Mouse (Mus musculus): ENCODE measurements around the gene Ccr3. TPM values are rescaled to one million over a fixed set of nuclear protein-coding genes. Genes with fewer than 3 reads are reported as not detected.
A peak's percentile ranks its signal among the peaks of the same experiment; 100 is the strongest.
"Not testable (repeated sequence)": the region's sequence is repeated elsewhere in the genome, so short reads cannot be mapped to it uniquely, and the experiment has no call there.

Gene Ccr3
- total and polyA plus RNA-seq, 2 experiments: 0.17 to 0.18 TPM

DNA sequence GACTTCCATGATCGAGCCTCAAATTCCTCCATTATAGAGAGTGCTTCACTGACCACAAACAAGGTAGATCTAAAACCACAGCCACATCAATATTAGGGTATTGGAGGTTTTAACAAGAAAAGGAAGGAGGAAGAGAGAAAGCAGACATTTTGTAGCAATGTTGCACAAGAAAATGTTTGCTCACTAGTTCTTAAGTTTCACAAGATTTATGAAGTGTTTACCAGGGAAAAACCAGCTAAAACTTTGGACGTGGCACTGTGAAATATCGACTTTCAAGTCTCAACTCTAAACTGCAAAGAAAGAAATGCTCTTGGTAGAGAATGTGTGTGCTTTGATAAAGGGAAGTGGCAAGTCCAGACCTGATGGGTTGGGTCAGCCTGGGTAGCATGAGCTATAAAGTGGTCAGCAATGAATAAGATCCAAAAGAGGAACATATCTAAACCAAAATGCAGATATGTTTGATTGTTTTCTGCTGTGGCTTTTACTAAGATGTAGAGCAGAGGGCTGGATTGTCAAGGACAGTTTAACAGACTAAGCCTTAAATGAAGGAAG lies 34.5 kb downstream of the Ccr3 start:
- H3K4me1 ChIP-seq (ENCODE audit: control insufficient read depth, insufficient read depth, low read length): no peaks in the 10 kb centered on the region
- no peaks in the 10 kb centered on the region for H3K27me3 ChIP-seq (ENCODE audit: control insufficient read depth, insufficient read depth, low read length)
- no peak overlapping the region for H3K4me3 ChIP-seq (ENCODE audit: insufficient read depth, low read depth, low read length)
- no peak overlapping the region for H3K9ac ChIP-seq (ENCODE audit: low read depth, low read length)
- no peak for TF ChIP-seq POLR2A (IDR thresholded peaks at IDR 0.05; ENCODE audit: extremely low read depth, insufficient read depth, low read length)
- TF ChIP-seq CTCF (IDR thresholded peaks at IDR 0.05; ENCODE audit: low read depth, low read length): no peak
- WGBS: 70% methylated on average over 3 of the region's 3 CpGs
- DNase-seq (ENCODE audit: extremely low read depth, low read depth, low spot score): no peak
- H3K79me2 ChIP-seq (ENCODE audit: control insufficient read depth, insufficient read depth, low read length): no peaks in the 10 kb centered on the region
- H3K36me3 ChIP-seq (ENCODE audit: control insufficient read depth, insufficient read depth, low read length): no peaks in the 10 kb centered on the region
- no peak overlapping the region for H3K27ac ChIP-seq (replicated peaks; ENCODE audit: insufficient read depth, low read depth, low read length)

DNA sequence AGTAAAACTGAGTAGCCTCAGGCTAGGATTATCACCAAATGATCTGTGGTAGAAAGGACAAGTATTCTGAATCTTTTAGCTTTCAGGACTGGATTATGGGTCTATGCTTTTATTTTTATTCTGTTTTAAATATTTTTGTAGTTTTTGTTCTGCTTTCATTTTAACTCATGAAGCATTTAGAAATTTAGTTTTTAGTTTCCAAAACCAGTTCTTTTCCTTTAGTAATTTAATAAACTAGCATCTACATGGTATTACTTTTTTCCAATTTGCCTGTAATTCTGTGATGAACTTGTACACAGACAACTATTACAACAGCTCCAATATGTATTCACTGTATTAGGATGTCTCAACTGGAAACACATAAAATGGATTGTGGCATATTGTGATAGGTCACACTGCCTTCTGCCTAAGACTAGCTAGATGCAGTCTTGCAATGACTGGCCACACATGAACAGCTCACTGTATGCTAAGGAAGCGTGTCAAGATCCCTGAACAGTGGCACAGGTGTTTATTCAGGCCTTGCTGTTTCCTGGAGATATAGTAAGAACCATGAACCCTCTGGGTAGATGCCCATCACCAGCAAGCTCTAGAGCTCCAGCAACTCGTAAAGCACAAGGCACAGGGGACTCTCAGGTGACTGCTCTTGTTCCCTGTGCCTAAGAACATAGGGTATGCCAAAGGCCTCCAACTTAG lies 38.0 kb downstream of the Ccr3 start:
- no peak for DNase-seq (ENCODE audit: extremely low read depth, low read depth, low spot score)
- H3K9ac ChIP-seq (ENCODE audit: low read depth, low read length): no peak overlapping the region
- TF ChIP-seq POLR2A (IDR thresholded peaks at IDR 0.05; ENCODE audit: extremely low read depth, insufficient read depth, low read length) (no peak), CTCF (IDR thresholded peaks at IDR 0.05; ENCODE audit: low read depth, low read length) (no peak)
- H3K27me3 ChIP-seq (ENCODE audit: control insufficient read depth, insufficient read depth, low read length): no peaks in the 10 kb centered on the region
- no peak overlapping the region for H3K27ac ChIP-seq (replicated peaks; ENCODE audit: insufficient read depth, low read depth, low read length)
- no peak overlapping the region for H3K4me3 ChIP-seq (ENCODE audit: insufficient read depth, low read depth, low read length)
- H3K79me2 ChIP-seq (ENCODE audit: control insufficient read depth, insufficient read depth, low read length): no peaks in the 10 kb centered on the region
- H3K4me1 ChIP-seq (ENCODE audit: control insufficient read depth, insufficient read depth, low read length): no peaks in the 10 kb centered on the region
- WGBS: 72% methylated on average over 2 of the region's 2 CpGs
- H3K36me3 ChIP-seq (ENCODE audit: control insufficient read depth, insufficient read depth, low read length): no peaks in the 10 kb centered on the region

DNA sequence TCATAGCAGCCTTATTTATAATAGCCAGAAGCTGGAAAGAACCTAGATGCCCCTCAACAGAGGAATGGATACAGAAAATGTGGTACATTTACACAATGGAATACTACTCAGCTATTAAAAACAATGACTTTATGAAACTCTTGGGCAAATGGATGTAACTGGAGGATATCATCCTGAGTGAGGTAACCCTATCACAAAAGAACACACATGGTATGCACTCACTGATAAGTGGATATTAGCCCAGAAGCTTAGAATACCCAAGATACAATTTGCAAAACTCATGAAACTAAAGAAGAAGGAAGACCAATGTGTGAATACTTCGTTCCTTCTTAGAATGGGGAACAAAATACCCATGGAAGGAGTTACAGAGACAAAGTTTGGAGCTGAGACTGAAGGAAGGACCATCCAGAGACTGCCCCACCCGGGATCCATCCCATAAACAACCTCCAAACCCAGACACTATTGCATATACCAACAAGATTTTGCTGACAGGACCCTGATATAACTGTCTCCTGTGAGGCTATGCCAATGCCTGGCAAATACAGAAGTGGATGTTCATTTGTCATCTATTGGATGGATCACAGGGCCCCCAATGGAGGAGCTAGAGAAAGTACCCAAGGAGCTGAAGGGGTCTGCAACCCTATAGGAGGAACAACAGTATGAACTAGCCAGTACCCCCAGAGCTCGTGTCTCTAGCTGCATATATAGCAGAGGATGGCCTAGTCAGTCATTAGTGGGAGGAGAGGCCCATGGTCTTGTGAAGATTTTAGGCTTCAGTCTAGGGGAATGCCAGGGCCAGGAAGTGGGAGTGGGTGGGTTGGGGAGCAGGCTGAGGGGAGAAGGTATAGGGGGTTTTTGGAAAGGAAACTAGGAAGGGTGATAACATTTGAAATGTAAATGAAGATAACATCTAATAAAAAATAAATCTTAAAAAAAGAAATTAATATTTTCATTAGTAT lies 40.0 kb downstream of the Ccr3 start:
- H3K79me2 ChIP-seq (ENCODE audit: control insufficient read depth, insufficient read depth, low read length); DNase-seq (ENCODE audit: extremely low read depth, low read depth, low spot score); H3K4me1 ChIP-seq (ENCODE audit: control insufficient read depth, insufficient read depth, low read length); H3K9ac ChIP-seq (ENCODE audit: low read depth, low read length); H3K36me3 ChIP-seq (ENCODE audit: control insufficient read depth, insufficient read depth, low read length); H3K27ac ChIP-seq (replicated peaks; ENCODE audit: insufficient read depth, low read depth, low read length); H3K27me3 ChIP-seq (ENCODE audit: control insufficient read depth, insufficient read depth, low read length); H3K4me3 ChIP-seq (ENCODE audit: insufficient read depth, low read depth, low read length): not testable (repeated sequence)
- WGBS: 50% methylated on average over 3 of the region's 3 CpGs

DNA sequence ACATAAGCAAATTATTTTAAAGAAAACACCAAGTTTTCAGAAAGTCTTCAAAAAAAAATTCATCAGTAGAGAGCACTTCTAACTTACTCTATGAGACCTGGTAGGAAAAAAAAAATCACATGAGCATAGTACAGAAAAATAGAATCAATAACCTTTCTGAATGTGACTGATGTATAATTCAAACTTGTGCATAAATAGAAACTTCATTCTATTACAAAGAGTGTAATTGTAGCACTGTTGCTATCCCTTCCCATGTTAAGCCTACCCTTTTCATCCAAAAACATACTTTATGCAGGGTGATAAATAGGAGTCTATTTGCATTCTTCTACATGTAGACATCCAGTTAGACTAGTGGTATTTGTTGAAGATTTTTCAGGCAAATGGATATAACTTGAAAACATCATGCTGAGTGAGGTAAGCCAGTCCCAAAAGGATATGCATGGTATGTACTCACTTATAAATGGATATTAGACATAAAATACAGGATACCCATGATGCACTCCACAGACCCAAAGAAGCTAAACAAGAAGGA lies 44.9 kb downstream of the Ccr3 start:
- Histone ChIP-seq H3K27ac (replicated peaks; ENCODE audit: insufficient read depth, low read depth, low read length) (no peak overlapping the region), H3K9ac (ENCODE audit: low read depth, low read length) (no peak overlapping the region), H3K27me3 (ENCODE audit: control insufficient read depth, insufficient read depth, low read length) (no peaks in the 10 kb centered on the region), H3K79me2 (ENCODE audit: control insufficient read depth, insufficient read depth, low read length) (no peaks in the 10 kb centered on the region), H3K36me3 (ENCODE audit: control insufficient read depth, insufficient read depth, low read length) (no peaks in the 10 kb centered on the region), H3K4me3 (ENCODE audit: insufficient read depth, low read depth, low read length) (no peak overlapping the region), H3K4me1 (ENCODE audit: control insufficient read depth, insufficient read depth, low read length) (no peaks in the 10 kb centered on the region)
- TF ChIP-seq POLR2A (IDR thresholded peaks at IDR 0.05; ENCODE audit: extremely low read depth, insufficient read depth, low read length): no peak
- no peak for TF ChIP-seq CTCF (IDR thresholded peaks at IDR 0.05; ENCODE audit: low read depth, low read length)
- no peak for DNase-seq (ENCODE audit: extremely low read depth, low read depth, low spot score)

DNA sequence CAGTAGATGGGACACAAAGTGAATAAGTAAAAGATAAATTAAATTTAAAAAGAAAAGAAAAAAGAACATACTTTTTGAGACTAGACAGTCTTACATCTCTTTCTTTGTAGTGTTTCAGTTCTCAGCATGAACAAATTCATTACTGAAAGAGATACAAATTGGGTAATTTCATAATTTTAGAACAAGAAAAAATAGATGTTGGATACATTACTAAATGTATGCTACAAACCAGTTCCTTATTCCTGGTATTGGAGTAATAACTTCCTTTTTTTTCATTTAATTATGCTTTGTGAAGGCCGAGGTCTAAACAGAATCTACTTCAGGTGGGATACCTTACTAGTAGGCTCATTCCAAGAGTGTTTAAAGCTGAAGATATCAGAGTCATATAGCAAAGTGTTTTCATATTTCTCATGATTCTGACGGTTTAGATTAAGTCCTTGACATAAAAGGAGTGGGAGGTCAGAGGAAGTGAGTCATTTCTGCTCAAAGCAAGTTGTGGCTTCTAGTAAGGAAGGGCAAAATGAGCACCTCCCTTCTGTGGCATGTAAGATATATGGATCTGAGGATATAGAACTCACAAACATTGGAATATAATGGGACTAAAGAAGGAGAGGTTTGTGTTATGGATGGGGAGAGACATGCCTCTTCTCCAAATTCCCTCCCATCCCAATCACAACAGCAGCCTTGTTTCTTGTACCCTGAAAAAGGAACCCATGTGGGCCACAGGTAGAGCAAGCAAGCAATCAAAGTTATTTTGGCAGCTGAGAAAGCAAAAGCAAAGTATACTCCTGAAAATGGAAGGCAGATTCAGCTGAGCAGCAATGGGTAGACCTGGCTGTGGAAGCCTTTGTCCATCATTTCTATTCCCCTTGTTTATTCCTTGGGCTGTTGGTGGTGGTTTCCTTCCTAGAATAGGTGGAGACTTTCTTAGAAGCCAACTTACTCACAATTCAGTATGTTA lies 46.6 kb downstream of the Ccr3 start:
- TF ChIP-seq POLR2A (IDR thresholded peaks at IDR 0.05; ENCODE audit: extremely low read depth, insufficient read depth, low read length) (no peak), CTCF (IDR thresholded peaks at IDR 0.05; ENCODE audit: low read depth, low read length) (no peak)
- H3K27ac ChIP-seq (replicated peaks; ENCODE audit: insufficient read depth, low read depth, low read length): no peak overlapping the region
- WGBS: 62% methylated on average over 2 of the region's 2 CpGs
- H3K4me1 ChIP-seq (ENCODE audit: control insufficient read depth, insufficient read depth, low read length): no peaks in the 10 kb centered on the region
- H3K79me2 ChIP-seq (ENCODE audit: control insufficient read depth, insufficient read depth, low read length): no peaks in the 10 kb centered on the region
- no peaks in the 10 kb centered on the region for H3K36me3 ChIP-seq (ENCODE audit: control insufficient read depth, insufficient read depth, low read length)
- no peak overlapping the region for H3K4me3 ChIP-seq (ENCODE audit: insufficient read depth, low read depth, low read length)
- peak; percentile 27 for DNase-seq (ENCODE audit: extremely low read depth, low read depth, low spot score)
- no peak overlapping the region for H3K9ac ChIP-seq (ENCODE audit: low read depth, low read length)
- no peaks in the 10 kb centered on the region for H3K27me3 ChIP-seq (ENCODE audit: control insufficient read depth, insufficient read depth, low read length)

Measured in liver, adult 2 months (tissue).